Mouse (Mus musculus): ENCODE measurements around the gene Sema4g.

- TF ChIP-seq CTCF (IDR thresholded peaks at IDR 0.05; ENCODE audit: borderline replicate concordance, insufficient read depth, low read length), result no peak
- no peak for TF ChIP-seq POLR2A (IDR thresholded peaks at IDR 0.05; ENCODE audit: low read depth, low read length)
These were observed 29.3 kb upstream of the Sema4g start for GRCm38 (mm10) chr19:44959633-44960032.

Data from embryonic fibroblast, embryonic 13.5 days (primary cell).